Mouse (Mus musculus): ENCODE data around the gene Wnt1.
"Not testable (repeated sequence)": the region's sequence is repeated elsewhere in the genome, so short reads cannot be mapped to it uniquely, and the experiment has no call there.

Gene Wnt1

DNA sequence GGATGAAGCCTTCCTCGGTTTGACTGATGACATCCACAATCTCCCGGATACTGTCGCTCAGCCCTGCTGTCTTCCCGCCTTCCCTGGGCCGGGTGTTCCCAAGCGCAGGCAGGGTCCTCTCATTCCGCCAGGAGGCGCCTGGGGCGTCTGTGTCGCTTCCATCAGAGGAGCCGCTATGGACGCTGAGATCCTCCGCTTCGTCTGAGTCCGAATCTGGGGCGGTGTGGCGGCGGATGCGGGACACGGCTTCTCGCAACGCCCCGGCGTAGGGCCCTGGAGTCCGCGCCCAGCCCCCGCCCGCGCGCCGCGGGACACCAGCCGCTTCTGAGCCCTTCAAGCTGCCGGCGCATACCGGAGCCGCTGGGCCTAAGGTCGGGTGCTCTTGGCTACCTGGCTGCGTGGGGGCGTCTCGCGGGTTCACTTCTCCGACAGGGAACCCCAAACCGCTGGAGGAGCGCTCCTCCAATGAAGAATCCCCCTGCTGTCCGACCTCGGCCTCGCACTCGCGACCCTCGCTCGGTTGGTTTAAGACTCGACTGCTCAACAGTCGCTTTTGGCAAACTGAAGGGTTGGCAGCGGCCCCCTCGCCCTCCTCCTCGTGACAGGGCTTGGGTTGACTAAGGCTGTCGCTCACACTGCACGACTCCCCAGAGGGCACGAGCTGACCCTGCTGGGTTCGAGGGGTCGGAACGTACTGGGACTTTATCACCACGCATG lies 15.8 kb downstream of the Wnt1 start:
- DNase-seq (ENCODE audit: low spot score in 2 of 2): peak; percentile 43 to 68

DNA sequence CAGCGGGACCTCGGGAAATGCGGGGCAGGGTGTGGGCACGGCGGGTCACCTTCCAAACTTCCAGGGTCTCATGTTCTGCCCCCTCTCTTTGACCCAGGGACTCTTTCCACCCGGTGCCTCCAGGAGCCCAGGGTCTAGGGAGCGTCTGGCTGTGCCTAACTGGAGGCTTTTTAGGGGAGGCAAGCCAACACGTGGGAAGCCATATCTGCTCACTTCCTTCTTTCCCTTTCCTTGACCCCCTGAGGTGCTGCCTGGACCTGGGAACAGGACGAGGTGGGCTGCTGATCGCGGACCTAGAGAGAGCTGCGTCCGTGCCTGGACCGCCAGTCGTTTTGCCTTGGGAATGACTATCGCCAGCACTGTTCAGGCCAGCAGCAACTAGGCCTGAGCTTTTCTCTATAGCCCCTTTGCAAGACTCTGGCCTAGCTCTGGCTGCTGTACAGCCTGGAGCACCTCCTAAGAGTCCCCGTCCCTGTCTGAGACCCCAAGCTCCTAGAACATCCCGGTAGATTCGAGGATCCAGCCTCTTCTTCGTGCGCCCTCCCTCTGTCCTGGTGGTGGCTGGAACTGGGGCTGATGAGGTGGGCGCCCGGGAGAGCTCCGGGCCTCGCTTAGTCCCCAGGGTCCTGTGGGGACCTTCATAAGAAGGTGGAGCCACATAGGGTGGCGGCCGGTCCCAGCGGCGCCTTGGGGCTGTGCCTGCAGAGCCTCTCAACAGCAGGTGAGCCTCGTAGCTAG lies 16.6 kb downstream of the Wnt1 start:
- DNase-seq (ENCODE audit: low spot score in 2 of 2): no peak

DNA sequence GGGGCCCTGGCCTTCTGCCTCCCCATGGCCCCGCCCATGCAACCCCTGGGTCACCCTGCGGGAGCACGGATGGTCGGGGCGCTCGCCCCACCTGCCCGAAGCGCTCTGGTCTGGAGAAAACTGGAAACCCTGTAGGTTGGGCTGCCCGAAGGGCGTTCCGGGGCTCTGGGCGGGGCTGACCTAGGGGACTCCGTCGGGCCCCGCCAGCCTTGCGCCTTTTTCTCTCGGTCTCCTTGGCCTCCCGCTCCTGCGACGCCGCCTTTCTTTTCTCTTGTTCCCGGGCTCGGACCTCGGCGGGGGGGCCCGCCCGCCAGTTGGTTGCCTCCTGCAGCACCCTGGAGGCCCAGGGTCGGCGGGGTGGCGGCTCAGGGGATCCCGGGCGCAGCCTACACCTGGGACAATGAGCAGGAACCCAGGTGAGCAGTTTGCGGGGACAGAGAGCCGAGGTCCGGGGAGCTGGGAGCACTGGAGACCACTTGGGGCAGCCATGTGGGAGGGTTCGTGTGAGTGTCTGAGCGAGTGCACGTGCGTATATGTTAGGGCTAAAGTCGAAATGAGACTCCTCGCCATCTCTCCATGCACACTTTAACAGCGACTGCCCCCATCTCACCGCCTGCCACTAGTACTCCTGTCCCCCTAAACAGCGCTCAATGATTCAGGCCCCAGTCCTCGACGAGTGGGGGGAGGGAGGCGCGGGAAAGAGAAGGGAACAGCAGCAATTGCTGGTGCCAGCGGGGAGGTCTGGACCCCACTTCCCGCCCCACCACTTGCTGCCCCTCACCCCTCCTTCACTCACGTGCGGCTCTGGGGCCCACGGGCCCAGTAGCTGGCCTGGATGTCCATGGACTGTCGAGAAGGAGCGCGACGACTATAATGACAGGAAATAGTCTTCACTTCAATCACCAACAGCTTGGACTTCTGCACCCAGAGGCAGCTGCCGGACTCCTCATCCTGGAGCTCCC lies 17.4 kb downstream of the Wnt1 start:
- DNase-seq (ENCODE audit: low spot score in 2 of 2): no peak

DNA sequence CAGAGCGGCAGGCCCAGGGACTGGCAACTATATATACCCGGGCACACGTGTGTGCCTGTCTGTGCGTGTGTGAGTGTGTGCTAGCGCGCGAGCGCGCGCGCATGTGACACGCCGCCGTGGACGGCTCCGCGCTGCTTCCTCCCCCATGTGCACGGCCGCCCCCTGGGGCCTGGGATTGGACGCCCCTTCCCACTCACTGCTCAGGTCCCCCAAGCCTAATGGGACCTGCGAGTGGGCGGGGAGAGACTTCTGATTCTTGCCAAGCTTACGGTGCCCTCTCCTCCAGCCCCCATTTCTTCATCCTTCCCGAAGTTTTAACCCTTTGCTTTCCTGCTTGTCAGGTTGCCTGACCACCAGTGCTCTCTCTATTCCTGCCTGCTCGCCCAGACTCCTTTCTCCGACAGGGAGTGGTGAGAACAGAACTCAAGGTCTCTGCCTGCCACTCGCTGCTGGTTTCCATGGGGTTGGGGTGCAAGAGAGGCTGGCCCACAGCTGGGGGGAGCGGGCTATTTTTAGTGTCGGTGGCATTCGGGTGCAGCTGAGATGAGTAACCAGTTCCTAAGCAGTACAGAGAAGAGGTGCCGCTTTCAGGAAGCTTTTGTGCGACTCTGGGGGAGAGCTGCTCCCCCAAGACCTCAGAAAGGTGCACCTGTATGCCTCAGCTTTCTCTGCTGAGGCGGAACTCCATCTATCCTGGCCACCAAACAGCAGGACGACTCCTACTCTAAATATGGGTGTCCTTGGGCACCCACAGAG lies 18.4 kb downstream of the Wnt1 start:
- no peak for DNase-seq (ENCODE audit: low spot score in 2 of 2)

DNA sequence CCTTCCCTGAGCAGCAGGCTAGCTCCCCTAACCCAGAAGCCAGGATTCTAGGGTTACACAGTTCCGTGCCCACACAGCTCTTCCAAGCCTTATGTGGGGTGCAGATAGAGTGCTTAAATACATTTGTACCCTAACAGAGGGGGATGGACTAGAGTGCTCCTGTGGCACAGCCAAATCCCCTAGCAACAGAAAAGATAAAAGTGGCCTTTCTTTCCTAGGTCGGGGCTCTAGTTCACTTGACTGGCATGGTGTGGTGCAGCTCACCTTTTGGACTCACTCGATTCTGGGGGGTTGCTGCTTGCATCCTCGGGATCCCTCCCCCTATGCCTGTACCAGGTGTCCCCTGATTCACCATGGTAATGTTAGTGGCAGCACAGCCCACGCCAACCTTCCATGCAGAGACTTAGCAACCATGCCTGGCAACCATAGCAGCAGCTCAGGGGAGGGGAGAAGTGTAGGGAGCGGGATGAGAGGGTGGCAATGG lies 19.0 kb downstream of the Wnt1 start:
- no peak for DNase-seq (ENCODE audit: low spot score in 2 of 2)

DNA sequence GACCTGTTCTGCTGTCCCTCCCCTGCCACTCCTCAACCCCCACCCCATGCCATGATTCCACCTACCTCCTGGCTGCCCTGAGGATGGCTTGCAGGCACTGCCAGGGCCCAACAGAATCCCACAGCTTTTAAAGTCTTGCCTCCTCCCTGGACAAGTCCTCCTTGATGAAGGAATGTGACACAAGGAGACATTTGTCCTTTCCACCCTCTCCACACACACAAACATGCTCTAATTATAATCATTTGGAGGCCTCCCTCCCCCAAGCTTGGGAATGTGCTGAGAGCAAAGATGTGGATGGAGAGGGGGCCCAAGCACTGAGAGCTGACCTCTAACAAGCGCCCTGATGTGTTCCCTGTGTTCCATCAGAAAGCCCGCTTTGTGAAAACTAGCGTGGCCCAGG lies 19.7 kb downstream of the Wnt1 start, which contains the start of gene Ddn:
Ddn (minus strand) TSS at position 101 of the 400 bp plus-strand sequence.
- no peak for DNase-seq (ENCODE audit: low spot score in 2 of 2)

DNA sequence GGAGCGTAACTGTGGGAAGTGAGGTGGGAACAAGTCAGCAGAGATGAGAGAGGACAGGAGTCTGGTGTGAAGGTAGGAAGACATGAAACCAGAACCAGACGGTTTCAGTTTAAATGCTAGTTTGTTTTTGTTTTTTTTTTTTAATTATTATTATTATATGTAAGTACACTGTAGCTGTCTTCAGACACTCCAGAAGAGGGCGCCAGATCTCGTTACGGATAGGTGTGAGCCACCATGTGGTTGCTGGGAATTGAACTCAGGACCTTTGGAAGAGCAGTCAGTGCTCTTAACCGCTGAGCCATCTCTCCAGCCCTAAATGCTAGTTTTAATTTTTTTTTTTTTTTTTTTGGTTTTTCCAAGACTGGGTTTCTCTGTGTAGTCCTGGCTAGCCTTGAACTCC lies 20.6 kb downstream of the Wnt1 start:
- DNase-seq (ENCODE audit: low spot score in 2 of 2): not testable (repeated sequence)

DNA sequence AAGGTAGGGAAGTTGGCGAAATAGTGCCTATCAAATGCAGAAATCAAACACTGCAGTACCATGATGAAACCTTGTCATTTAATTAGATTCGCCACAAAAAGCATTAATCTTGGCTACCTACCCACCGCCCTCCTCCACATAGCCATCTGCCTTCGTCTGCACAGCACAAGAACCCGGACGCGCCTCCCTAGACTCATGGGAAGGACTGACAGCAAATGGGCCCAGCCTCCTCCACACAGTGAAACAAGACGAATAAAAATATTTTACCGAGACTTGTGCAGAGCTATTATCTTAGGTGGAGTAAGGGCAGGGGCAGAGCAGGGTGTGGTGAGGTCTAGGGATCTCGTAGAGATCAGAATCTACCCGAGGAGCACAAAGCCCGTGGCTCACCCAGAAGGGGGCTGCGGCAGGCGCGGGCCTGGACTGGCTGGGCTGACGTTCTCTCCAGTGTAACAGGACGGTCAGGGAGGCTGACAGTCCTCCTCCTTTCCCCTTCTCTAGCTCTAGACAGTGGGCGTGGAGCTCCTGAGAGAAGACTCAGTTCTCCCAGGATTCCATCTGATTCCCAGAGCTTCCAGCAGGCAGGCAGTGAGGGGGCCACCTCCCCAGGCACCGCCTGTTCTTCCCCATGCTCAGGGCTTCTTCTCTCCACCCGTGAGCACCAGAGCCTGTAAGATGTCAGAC lies 23.2 kb downstream of the Wnt1 start:
- no peak for DNase-seq (ENCODE audit: low spot score in 2 of 2)

DNA sequence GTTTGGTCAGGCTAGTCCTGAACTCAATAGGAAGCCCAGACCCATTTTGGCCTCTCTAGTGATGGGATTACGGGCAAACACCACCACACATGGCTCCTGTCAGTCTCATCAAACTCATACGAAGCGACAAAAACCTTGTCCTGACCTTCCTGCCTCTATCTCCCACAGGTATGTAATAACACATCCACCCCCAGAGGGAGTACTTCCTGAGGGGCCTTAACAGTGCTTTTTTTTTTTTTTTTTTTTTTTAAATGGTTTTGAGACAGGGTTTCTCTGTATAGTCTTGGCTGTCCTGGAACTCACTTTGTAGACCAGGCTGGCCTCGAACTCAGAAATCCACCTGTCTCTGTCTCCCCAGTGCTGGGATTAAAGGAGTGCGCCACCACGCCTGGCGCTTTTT lies 28.5 kb downstream of the Wnt1 start:
- no peak for DNase-seq (ENCODE audit: low spot score in 2 of 2)

DNA sequence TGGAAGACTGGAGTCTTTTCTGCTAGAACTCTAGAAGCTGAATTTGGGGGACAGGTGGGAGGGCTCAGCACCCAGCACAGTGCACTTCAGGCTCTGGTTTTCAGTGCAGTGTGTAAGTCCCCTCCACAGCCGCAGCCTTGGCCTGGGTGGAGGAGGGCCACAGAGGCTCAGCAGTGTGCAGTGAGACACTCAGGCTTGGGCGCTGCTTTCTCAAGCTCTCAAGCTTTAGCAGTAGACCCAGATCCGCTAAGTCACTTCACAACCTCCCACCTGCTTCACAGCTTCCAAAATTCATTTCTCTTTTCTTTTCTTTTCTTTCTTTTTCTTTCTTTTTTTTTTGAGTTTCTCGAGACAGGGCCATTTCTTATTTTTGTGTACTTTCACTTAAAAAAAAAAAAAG lies 31.3 kb downstream of the Wnt1 start:
- no peak for DNase-seq (ENCODE audit: low spot score in 2 of 2)

DNA sequence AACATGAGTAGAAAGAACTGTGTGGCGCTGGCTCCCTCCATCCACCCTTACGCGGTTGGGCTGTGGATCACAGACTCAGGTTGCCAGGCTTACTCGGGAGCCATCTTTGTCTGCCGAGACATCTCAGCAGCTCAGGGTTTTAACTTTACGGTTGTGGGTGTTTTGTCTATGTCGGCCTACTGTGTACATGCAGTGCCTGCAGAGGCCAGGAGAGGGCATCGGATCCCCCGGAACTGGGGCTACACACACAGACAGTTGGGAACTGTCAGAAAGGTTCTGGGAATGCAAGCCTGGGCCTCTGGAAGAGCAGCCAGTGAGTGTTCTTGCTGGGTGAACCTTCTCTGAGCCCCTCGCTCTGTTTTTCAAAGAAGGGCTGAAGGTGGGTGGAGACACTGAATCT lies 31.7 kb downstream of the Wnt1 start:
- no peak for DNase-seq (ENCODE audit: low spot score in 2 of 2)

DNA sequence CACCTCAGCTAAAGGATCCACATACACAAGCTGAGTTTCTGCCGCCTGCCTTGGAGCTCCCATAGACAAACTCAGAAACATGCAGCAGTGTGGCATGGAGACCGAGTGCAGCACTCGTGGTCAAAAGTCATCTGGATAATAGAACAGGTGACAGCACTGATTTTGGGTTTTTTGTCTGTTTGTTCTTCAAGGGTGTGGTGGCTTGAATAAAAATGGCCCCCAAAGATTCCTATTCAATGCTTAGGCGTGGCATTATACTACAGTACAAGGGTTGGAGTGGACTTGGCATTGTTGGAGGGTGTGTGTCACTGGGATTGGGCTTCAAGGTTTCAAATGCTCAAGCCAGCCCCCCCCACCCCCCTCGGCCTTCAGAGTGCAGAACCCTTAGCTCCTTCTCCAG lies 32.5 kb downstream of the Wnt1 start:
- DNase-seq (ENCODE audit: low spot score in 2 of 2): no peak

DNA sequence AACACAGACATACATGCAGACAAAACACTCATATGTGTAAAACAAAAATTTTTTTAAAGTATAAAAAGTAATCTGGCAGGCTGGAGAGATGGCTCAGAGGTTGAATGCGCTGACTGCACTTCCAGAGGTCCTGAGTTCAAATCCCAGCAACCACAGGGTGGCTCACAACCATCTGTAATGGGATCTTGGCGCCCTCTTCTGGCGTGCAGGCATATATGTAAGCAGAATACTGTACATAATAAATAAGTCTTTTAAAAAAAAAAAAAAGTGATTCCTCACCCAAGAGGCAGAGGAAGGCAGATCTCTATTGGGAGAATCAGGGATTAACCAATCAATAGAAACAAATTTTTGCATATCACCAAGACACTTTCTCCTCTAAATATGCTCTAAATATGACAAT lies 33.8 kb downstream of the Wnt1 start:
- DNase-seq (ENCODE audit: low spot score in 2 of 2): no peak

DNA sequence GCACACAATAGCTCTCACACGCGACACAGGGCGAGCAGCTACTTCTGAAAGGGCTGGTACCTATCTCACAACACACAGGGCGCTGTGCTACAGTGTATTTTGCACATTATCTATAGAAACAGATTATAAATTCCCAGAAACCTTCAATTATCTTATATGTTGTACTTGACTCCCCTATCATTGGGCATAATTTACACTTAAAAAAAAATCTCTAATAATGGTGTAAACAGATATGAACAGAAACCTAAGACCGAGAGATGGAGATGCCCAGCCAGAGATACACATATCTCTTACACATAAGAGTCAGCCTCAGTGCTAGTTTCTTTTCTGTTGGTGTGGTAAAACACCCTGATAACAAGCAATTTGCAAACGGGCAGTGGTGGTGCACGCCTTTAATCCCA lies 38.0 kb downstream of the Wnt1 start:
- DNase-seq (ENCODE audit: low spot score in 2 of 2): no peak

DNA sequence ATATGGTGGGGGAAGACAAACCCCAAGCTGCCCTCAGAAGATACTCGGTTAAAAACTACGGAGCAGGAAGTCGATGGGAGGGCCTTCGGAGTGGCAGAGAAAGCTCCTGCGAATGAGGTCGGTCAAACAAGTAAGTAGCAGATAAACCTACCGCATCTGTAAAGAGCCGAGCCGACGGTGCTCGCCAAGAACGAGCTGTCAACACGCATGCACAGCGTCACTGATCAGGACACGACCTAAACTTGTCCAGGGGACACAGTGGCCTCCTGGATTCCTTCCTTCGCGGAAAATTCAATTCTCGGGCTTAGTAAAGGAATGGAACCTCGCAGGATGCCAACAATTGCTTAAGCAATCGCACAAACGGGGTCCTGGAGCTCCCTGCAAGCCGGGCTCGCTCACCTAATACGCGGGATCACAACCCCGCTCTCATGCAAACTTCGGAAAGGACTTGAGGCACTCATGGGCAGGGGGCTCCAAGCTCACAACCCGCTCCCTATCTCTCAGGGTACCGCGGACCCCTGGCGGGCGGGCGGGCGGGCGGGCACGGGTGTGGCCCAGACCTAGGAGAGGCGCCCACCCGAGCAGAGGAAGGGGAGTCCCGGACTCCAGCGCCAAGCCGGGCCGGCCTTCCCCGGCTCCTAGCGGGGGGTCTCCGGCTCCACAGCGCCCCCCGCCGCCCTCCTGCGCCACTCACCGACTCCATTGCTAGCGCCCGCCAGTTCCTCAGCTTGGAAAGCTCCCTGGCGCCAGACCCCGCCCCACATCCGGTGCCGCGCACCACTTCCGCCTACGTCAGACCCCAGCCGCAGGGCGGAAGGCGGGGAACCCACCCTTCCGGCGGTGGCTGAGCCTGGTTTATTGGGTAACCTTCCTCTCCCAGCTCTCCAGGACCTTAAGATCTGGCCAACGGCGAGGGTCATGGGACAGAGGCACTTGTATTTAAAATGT lies 41.4 kb downstream of the Wnt1 start, which contains the start of gene Prkag1:
Prkag1 (minus strand) TSS at position 786 of the 948 bp plus-strand sequence.
- peak; percentile 92 to 96 for DNase-seq (ENCODE audit: low spot score in 2 of 2)

DNA sequence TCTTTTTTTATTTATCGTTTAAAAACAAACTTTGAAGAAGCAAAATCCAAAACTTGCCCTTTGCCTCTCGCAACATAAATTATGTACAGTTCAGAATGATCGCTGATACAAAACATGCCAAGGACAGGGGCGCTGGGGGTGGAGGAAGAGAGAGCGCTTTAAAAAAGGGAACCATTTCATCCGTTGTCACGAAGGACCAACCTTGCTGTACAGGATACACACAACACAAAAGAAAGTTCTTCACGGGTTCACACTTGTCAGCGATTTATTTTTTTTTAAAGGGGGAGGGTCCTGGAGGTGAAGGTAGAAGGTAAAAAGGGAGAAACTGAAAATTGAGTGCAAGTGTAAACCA lies 42.0 kb downstream of the Wnt1 start:
- DNase-seq (ENCODE audit: low spot score in 2 of 2): no peak

DNA sequence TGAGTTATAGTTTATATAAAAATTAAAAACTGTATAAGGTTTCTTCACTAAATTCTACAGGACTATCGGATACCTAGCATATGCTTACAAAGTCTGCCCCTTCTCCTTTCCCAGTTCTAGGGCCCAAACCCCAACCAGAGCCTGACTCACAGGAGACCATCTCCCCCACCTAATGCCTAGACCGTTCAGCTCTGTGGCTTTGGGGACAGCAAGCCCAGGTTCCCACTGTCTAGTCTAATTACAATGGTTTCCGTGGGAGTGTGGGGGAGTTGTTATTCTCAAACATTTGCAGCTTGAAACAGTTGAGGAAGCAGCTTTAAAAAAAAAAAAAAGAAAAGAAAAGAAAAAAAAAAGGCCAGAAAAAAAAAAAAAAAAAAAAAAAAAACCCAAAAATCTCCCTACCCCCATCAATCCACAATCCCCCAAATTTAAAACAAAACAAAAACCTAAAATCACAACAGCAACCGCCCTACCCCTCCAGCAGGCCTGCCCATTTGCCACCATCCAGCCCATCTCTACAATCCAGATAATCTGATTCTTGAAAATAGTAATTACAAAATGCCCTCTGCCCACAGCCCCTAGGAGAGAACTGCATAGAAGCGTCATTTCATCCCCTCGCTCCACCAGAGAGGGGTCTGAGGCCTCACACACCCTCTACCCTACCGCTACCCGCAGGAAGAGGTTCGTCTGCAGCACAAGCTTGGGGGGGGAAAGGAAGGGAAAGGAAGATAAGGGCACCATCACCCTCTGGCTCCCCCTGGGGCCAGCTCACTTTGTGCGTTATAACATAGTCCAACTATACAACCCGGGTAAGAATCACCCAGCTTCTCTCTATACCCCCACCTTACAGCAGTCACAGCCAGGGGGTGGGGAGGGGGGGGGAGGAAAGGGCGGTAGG lies 42.8 kb downstream of the Wnt1 start:
- DNase-seq (ENCODE audit: low spot score in 2 of 2): no peak

DNA sequence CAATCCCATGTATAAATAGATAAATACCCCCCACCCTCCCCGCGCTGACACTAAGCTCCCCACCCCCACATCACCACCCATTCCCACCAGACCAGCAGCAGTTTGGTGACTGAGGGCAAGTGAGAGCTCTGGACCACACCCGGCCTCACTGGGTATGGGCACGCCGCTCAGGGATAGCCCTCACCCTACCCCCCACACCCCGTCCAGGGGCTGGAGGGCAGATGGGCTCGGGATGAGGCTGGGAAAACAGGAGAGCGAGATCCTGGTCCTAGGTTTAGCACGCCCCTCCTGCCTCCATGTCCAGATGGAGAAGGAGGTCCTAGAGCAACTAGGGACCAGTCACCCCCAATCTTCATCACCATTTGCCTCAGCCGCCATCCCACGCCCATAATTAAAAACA lies 43.6 kb downstream of the Wnt1 start:
- no peak for DNase-seq (ENCODE audit: low spot score in 2 of 2)

DNA sequence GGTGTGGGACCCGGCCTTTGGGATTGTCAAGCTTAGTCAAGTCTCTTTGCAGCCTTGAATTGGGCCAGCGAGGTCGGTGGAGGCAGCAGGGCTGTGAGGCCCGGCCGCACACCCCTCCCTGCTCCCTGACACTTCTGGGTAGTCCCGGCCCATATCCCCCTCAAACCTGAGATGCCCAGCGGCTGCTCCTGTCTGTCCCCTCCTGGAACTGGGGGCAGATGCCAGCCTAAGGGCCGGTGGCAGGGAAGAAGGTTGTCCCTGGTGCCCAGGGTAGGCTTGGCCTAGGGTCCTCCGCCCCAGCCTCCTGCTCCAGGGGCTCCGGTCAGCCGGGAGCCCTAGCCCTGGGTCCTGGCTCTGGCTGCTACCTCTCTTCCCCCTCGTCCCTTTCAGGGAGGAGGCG lies 44.4 kb downstream of the Wnt1 start:
- no peak for DNase-seq (ENCODE audit: low spot score in 2 of 2)
